8 mouse cellular contexts compared by ENCODE assay signal in the genomic region with DNA sequence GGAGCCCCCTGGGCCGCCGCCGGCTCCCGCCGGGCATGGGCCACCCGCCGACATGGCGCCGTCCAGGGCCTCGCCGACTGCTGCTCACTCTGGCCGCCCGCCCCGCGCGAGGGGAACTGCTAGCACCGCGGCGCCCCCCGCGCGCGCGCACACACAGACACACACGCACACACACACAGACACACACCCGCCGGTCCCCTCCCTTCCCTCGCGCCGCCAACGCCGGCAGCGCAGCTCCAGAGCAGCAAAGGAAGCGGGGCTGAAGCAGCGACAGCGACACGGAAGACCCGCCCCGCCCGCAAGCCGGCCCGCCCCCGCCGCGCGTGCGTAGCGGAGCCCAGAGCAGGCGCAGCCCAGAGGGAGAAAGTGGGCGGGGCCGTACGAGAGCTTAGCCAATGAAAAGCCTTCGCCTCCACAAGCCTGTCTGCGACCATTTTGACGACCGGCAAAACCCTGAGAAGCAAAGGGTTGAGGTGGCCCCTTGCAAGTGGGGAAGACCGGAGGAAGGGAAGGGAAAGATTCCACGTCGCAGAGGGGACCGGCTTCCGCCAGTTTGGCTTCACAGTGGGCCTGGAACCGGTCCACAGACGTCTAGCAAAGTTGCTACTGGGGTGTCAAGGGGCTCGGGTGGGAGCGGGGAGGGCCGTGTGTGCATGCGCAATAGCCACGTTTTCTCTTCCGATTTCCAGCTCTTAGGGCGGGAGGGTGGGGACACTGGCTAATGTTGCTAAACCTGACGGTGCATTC. TPM values are rescaled to one million over a fixed set of nuclear protein-coding genes. Genes with fewer than 3 reads are reported as not detected.
DNase-seq lines count a peak whose midpoint lies in the region; ATAC-seq lines count a peak whose summit lies in the region.

TSS of gene Gopc (minus strand) at position 280 of the 747 bp plus-strand sequence.

- peak within 1 kb of the TSS; percentile 78 for H3K4me3 ChIP-seq in forebrain, embryonic 11.5 days (ENCODE audit: low read depth, low read length)
- peak within 1 kb of the TSS; percentile 96 for H3K4me3 ChIP-seq in heart, embryonic 16.5 days (ENCODE audit: low read length)
- peak within 1 kb of the TSS; percentile 88 for H3K4me3 ChIP-seq in liver, embryonic 15.5 days (replicated peaks)
- H3K4me3 ChIP-seq in neural tube, embryonic 12.5 days: peak within 1 kb of the TSS; percentile 90

- ATAC-seq in forebrain, embryonic 11.5 days (replicated peaks; ENCODE audit: low FRiP score): peak; percentile 99
- peak; percentile 99 for ATAC-seq in heart, embryonic 16.5 days (replicated peaks; ENCODE audit: extremely low read depth, insufficient read depth, low FRiP score)
- ATAC-seq in liver, embryonic 15.5 days (ENCODE audit: insufficient read depth): peak; percentile 96
- ATAC-seq in neural tube, embryonic 12.5 days (ENCODE audit: low FRiP score, low read depth): peak; percentile 97

- H3K9ac ChIP-seq in forebrain, embryonic 11.5 days (ENCODE audit: low read length): peak within 1 kb of the TSS; percentile 89
- H3K9ac ChIP-seq in heart, embryonic 16.5 days (ENCODE audit: low read length): peak within 1 kb of the TSS; percentile 95
- peak within 1 kb of the TSS; percentile 89 for H3K9ac ChIP-seq in liver, embryonic 15.5 days
- H3K9ac ChIP-seq in neural tube, embryonic 12.5 days: peak within 1 kb of the TSS; percentile 89

- DNase-seq in CD8-positive naive resting alpha-beta T cell, adult 2 months (ENCODE audit: low read depth in 2 of 2, low spot score in 2 of 2): peak; percentile 94 to 95
- DNase-seq in c-Kit-positive CD71-negative TER-119-negative erythroid progenitor cells, embryonic 14.5 days (ENCODE audit: low read depth): peak; percentile 92
- DNase-seq in forebrain, embryonic 11.5 days (ENCODE audit: low spot score): peak; percentile 98
- DNase-seq in kidney, postnatal 36 days: peak; percentile 99
- peak; percentile 95 for DNase-seq in telencephalon, adult 2 months (ENCODE audit: low read depth, low spot score)

- H3K4me2 ChIP-seq in forebrain, embryonic 11.5 days (ENCODE audit: low read depth, low read length, severe bottlenecking): peak within 1 kb of the TSS; percentile 67
- H3K4me2 ChIP-seq in heart, embryonic 16.5 days (ENCODE audit: low read depth, low read length): peak within 1 kb of the TSS; percentile 93
- H3K4me2 ChIP-seq in liver, embryonic 15.5 days: peak within 1 kb of the TSS; percentile 93
- H3K4me2 ChIP-seq in neural tube, embryonic 12.5 days (replicated peaks): peak within 1 kb of the TSS; percentile 71

- H3K27me3 ChIP-seq in forebrain, embryonic 11.5 days (ENCODE audit: control insufficient read depth, insufficient read depth, low read length): no peaks in the 10 kb centered on the region
- H3K27me3 ChIP-seq in heart, embryonic 16.5 days (ENCODE audit: control insufficient read depth, insufficient read depth, low read length): no peaks in the 10 kb centered on the region
- no peaks in the 10 kb centered on the region for H3K27me3 ChIP-seq in liver, embryonic 15.5 days
- no peaks in the 10 kb centered on the region for H3K27me3 ChIP-seq in neural tube, embryonic 12.5 days (replicated peaks)

- H3K9me3 ChIP-seq in forebrain, embryonic 11.5 days (ENCODE audit: control insufficient read depth, low read length): no peaks in the 10 kb centered on the region
- no peaks in the 10 kb centered on the region for H3K9me3 ChIP-seq in heart, embryonic 16.5 days (replicated peaks; ENCODE audit: control insufficient read depth, low read length)
- no peaks in the 10 kb centered on the region for H3K9me3 ChIP-seq in liver, embryonic 15.5 days (replicated peaks)
- H3K9me3 ChIP-seq in neural tube, embryonic 12.5 days: no peaks in the 10 kb centered on the region

- peak within 1 kb of the TSS; percentile 78 for H3K27ac ChIP-seq in forebrain, embryonic 11.5 days (ENCODE audit: low read depth, low read length)
- peak within 1 kb of the TSS; percentile 96 for H3K27ac ChIP-seq in heart, embryonic 16.5 days (ENCODE audit: low read length)
- peak within 1 kb of the TSS; percentile 93 for H3K27ac ChIP-seq in liver, embryonic 15.5 days (replicated peaks)
- peak within 1 kb of the TSS; percentile 91 for H3K27ac ChIP-seq in neural tube, embryonic 12.5 days

- no peaks in the 10 kb centered on the region for H3K36me3 ChIP-seq in forebrain, embryonic 11.5 days (ENCODE audit: control insufficient read depth, insufficient read depth, low read length)
- no peaks in the 10 kb centered on the region for H3K36me3 ChIP-seq in heart, embryonic 16.5 days (ENCODE audit: control insufficient read depth, insufficient read depth)
- H3K36me3 ChIP-seq in liver, embryonic 15.5 days (replicated peaks): no peaks in the 10 kb centered on the region
- no peaks in the 10 kb centered on the region for H3K36me3 ChIP-seq in neural tube, embryonic 12.5 days

- no peaks in the 10 kb centered on the region for H3K4me1 ChIP-seq in forebrain, embryonic 11.5 days (replicated peaks; ENCODE audit: control insufficient read depth, insufficient read depth, low read length)
- H3K4me1 ChIP-seq in heart, embryonic 16.5 days (ENCODE audit: control insufficient read depth, insufficient read depth, low read length): peaks cover 14% of the 10 kb centered on the region
- H3K4me1 ChIP-seq in liver, embryonic 15.5 days (replicated peaks): peaks cover 31% of the 10 kb centered on the region
- H3K4me1 ChIP-seq in neural tube, embryonic 12.5 days: peaks cover 10% of the 10 kb centered on the region

- under 1% methylated on average over 66 of the region's 71 CpGs for WGBS in forebrain, embryonic 11.5 days
- WGBS in heart, embryonic 16.5 days: under 1% methylated on average over 71 of the region's 71 CpGs
- under 1% methylated on average over 61 of the region's 71 CpGs for WGBS in liver, embryonic 15.5 days (ENCODE audit: insufficient replicate concordance)
- 1% methylated on average over 70 of the region's 71 CpGs for WGBS in neural tube, embryonic 12.5 days

RNA-seq across cellular contexts. Expression of gene Gopc, which starts in this region (rescaled TPM):
- 15.2 and 16.2 TPM in 2 replicates for polyA plus RNA-seq in forebrain, embryonic 11.5 days (2014; fragmentation: Nextera tagmentation; extraction: Ambion mirVana)
- 13.7 and 14.3 TPM in 2 replicates for polyA plus RNA-seq in heart, embryonic 16.5 days (2015; fragmentation: Nextera tagmentation; extraction: Ambion mirVana)
- 5.0 and 5.6 TPM in 2 replicates for polyA plus RNA-seq in liver, embryonic 15.5 days (2015; fragmentation: Nextera tagmentation; extraction: Ambion mirVana)
- polyA plus RNA-seq in neural tube, embryonic 12.5 days (2016; fragmentation: Nextera tagmentation; extraction: Ambion mirVana): 31.7 and 35.6 TPM in 2 replicates

Comparison
In these comparisons a context has a peak if more than half of its experiments do, and no peak if none do; other contexts are left out.
1. Peak in every context shown above with its lines: DNase-seq, ATAC-seq, H3K4me3 ChIP-seq and H3K27ac ChIP-seq.